Mouse (Mus musculus): ENCODE results near the gene Aldh3b3. TPM values are rescaled to one million over a fixed set of nuclear protein-coding genes. Genes with fewer than 3 reads are reported as not detected.

The Aldh3b3 gene
- total and polyA plus RNA-seq, 3 experiments, result not detected

- TF ChIP-seq PAX5 (IDR thresholded peaks at IDR 0.05; ENCODE audit: low read length) (no peak), BHLHE40 (IDR thresholded peaks at IDR 0.05; ENCODE audit: low read depth, low read length) (peak; percentile 25; the same call in 1 of the 2 replicates), MXI1 (IDR thresholded peaks at IDR 0.05; ENCODE audit: low read depth, low read length) (peak; percentile 69), MEF2A (IDR thresholded peaks at IDR 0.05; ENCODE audit: borderline replicate concordance, low read depth, low read length) (peak; percentile 44; the same call in 1 of the 2 replicates), UBTF (IDR thresholded peaks at IDR 0.05; ENCODE audit: low read depth, low read length) (peak; percentile 66; the same call in 1 of the 2 replicates), POLR2AphosphoS2 (IDR thresholded peaks at IDR 0.05; ENCODE audit: low read depth, low read length) (peak; percentile 90), NRF1 (IDR thresholded peaks at IDR 0.05; ENCODE audit: low read depth, low read length) (peak; percentile 88)
Observed at GRCm38 (mm10) chr19:4000119-4000900, 41.9 kb downstream of the Aldh3b3 start, which contains the start of the genes Nudt8 and Gm49405 (continued).

GRCm38 (mm10) chr19:4000949-4001525 is 42.6 kb downstream of the Aldh3b3 start:
- TF ChIP-seq CHD1 (IDR thresholded peaks at IDR 0.05; ENCODE audit: low read depth, low read length) (no peak), NRF1 (IDR thresholded peaks at IDR 0.05; ENCODE audit: low read depth, low read length) (no peak), CHD2 (IDR thresholded peaks at IDR 0.05; ENCODE audit: low read length) (no peak), JUN (IDR thresholded peaks at IDR 0.05; ENCODE audit: insufficient read depth, low read depth, low read length) (no peak), MYC (IDR thresholded peaks at IDR 0.05; ENCODE audit: low read depth, low read length) (no peak), HCFC1 (IDR thresholded peaks at IDR 0.05; ENCODE audit: low read depth, low read length) (no peak), ZMIZ1 (IDR thresholded peaks at IDR 0.05; ENCODE audit: low read depth, low read length) (no peak), POLR2A (IDR thresholded peaks at IDR 0.05; ENCODE audit: low read depth, low read length) (no peak), CTCF (conservative IDR thresholded peaks at IDR 0.05 in 1 of 2, IDR thresholded peaks at IDR 0.05 in 1 of 2; ENCODE audit: low read depth in 2 of 2, low read length in 2 of 2) (no peak), EP300 (IDR thresholded peaks at IDR 0.05; ENCODE audit: low read length) (no peak)
- H3K36me3 ChIP-seq (replicated peaks in 1 of 2; ENCODE audit: control insufficient read depth in 1 of 2, insufficient read depth in 1 of 2, low read length in 1 of 2), result peaks cover 12 to 40% of the 10 kb centered on the region in 2 experiments
- no peaks in the 10 kb centered on the region for H3K79me2 ChIP-seq (replicated peaks; ENCODE audit: control insufficient read depth, extremely low read depth, insufficient read depth, poor library complexity, severe bottlenecking)
- H3K27ac ChIP-seq (ENCODE audit: insufficient read depth, low read depth), result no peak overlapping the region
- H3K4me1 ChIP-seq (ENCODE audit: control insufficient read depth in 1 of 2, insufficient read depth in 2 of 2), result peaks cover 11 to 23% of the 10 kb centered on the region in 2 experiments
- peaks cover 9% of the 10 kb centered on the region for H3K27me3 ChIP-seq (replicated peaks)
- dilution Hi-C loops (cut with MboI; ENCODE audit: extremely low pct_ligation_motif_present, extremely low pct_unique_long_range_greater_than_20kb, low sequenced_read_pairs) (no loop called here), in situ Hi-C loops (cut with MboI; ENCODE audit: low pct_ligation_motif_present, low pct_unique_long_range_greater_than_20kb, low sequenced_read_pairs) (no loop called here)
- peak overlapping the region; percentile 75 to 84 (median 83) for H3K4me3 ChIP-seq (replicated peaks in 1 of 3; ENCODE audit: low read depth in 2 of 3, low read length in 2 of 3, poor library complexity in 1 of 3)
- no peaks in the 10 kb centered on the region for H3K9me3 ChIP-seq (replicated peaks; ENCODE audit: low read length)
- DNase-seq (ENCODE audit: extremely low read depth), result no peak
- peak overlapping the region; percentile 48 for H3K4me2 ChIP-seq (ENCODE audit: insufficient read depth, low read depth, poor library complexity, severe bottlenecking)
- H3K9ac ChIP-seq (ENCODE audit: insufficient read depth, low read depth), result peak overlapping the region; percentile 57

GRCm38 (mm10) chr19:4001752-4002151 is 43.3 kb downstream of the Aldh3b3 start:
- no peak for TF ChIP-seq RAD21 (IDR thresholded peaks at IDR 0.05; ENCODE audit: low read depth, low read length)
- TF ChIP-seq USF2 (conservative IDR thresholded peaks at IDR 0.05; ENCODE audit: low read depth, low read length), result no peak
- no peak for TF ChIP-seq NRF1 (IDR thresholded peaks at IDR 0.05; ENCODE audit: low read depth, low read length)
- TF ChIP-seq CHD2 (IDR thresholded peaks at IDR 0.05; ENCODE audit: low read length), result no peak
- no peak for TF ChIP-seq ZMIZ1 (IDR thresholded peaks at IDR 0.05; ENCODE audit: low read depth, low read length)
- TF ChIP-seq E2F4 (IDR thresholded peaks at IDR 0.05; ENCODE audit: insufficient replicate concordance, low read depth, low read length), result no peak
- TF ChIP-seq IRF4 (IDR thresholded peaks at IDR 0.05; ENCODE audit: low read depth, low read length), result no peak
- TF ChIP-seq BHLHE40 (IDR thresholded peaks at IDR 0.05; ENCODE audit: low read depth, low read length), result no peak
- no peak for TF ChIP-seq GABPA (IDR thresholded peaks at IDR 0.05; ENCODE audit: insufficient replicate concordance, low read depth, low read length)
- TF ChIP-seq SIN3A (IDR thresholded peaks at IDR 0.05; ENCODE audit: low read length), result no peak
- no peak for TF ChIP-seq JUND (conservative IDR thresholded peaks at IDR 0.05; ENCODE audit: low read depth, low read length)
- no peak for TF ChIP-seq NELFE (IDR thresholded peaks at IDR 0.05; ENCODE audit: low read depth, low read length)
- no peak for TF ChIP-seq PAX5 (IDR thresholded peaks at IDR 0.05; ENCODE audit: low read length)
- TF ChIP-seq SMC3 (IDR thresholded peaks at IDR 0.05; ENCODE audit: low read depth, low read length), result no peak
- TF ChIP-seq POLR2A (IDR thresholded peaks at IDR 0.05; ENCODE audit: low read depth, low read length), result no peak
- Histone ChIP-seq H3K4me3 (replicated peaks in 1 of 3; ENCODE audit: low read depth in 2 of 3, low read length in 2 of 3, poor library complexity in 1 of 3) (no peak overlapping the region), H3K9me3 (replicated peaks; ENCODE audit: low read length) (no peaks in the 10 kb centered on the region), H3K79me2 (replicated peaks; ENCODE audit: control insufficient read depth, extremely low read depth, insufficient read depth, poor library complexity, severe bottlenecking) (no peaks in the 10 kb centered on the region), H3K27me3 (replicated peaks) (peaks cover 4% of the 10 kb centered on the region), H3K4me2 (ENCODE audit: insufficient read depth, low read depth, poor library complexity, severe bottlenecking) (no peak overlapping the region), H3K27ac (ENCODE audit: insufficient read depth, low read depth) (no peak overlapping the region), H3K9ac (ENCODE audit: insufficient read depth, low read depth) (no peak overlapping the region), H3K4me1 (ENCODE audit: control insufficient read depth in 1 of 2, insufficient read depth in 2 of 2) (peaks cover 11 to 23% of the 10 kb centered on the region in 2 experiments), H3K36me3 (replicated peaks in 1 of 2; ENCODE audit: control insufficient read depth in 1 of 2, insufficient read depth in 1 of 2, low read length in 1 of 2) (peaks cover 19 to 48% of the 10 kb centered on the region in 2 experiments)
- DNase-seq (ENCODE audit: extremely low read depth), result no peak
- in situ Hi-C loops (cut with MboI; ENCODE audit: low pct_ligation_motif_present, low pct_unique_long_range_greater_than_20kb, low sequenced_read_pairs), result no loop called here
- dilution Hi-C loops (cut with MboI; ENCODE audit: extremely low pct_ligation_motif_present, extremely low pct_unique_long_range_greater_than_20kb, low sequenced_read_pairs), result no loop called here
